Mouse (Mus musculus) brown adipose tissue, adult 24 weeks (tissue): ENCODE measurements around the gene Ypel4. TPM values are rescaled to one million over a fixed set of nuclear protein-coding genes. Genes with fewer than 3 reads are reported as not detected.

ENCODE experiments used
- H3K27ac ChIP-seq: fragments of 200-500 bp; replicated peaks from 2 replicates; pipeline ENCODE4 v1.5.1; 2012; ENCODE audit warnings: low read depth, mild to moderate bottlenecking, low read length
- H3K4me1 ChIP-seq: fragments of 200-500 bp; 2 replicates; pipeline ENCODE4 v1.6.1; 2012; ENCODE audit warnings: low read length, mixed read lengths; ENCODE audit not compliant: control insufficient read depth, insufficient read depth, insufficient read length
- H3K4me3 ChIP-seq: fragments of 200-500 bp; 2 replicates; pipeline ENCODE4 v1.5.1; 2012; ENCODE audit warnings: low read depth, mild to moderate bottlenecking, low read length, moderate library complexity; ENCODE audit not compliant: insufficient read depth
- polyA plus RNA-seq: library from polyadenylated mRNA; stranded (reverse); fragments of >200 nt; gene quantifications from 2 replicates; pipeline ENCODE4 v1.2.4, GENCODE M21; 2012; ENCODE audit not compliant: missing spikeins, insufficient read depth, insufficient read length

Gene Ypel4
- polyA plus RNA-seq, 1 experiment: not detected

GRCm38 (mm10) chr2:84738271-84738911, 4.5 kb downstream of the Ypel4 start:
- Histone ChIP-seq H3K4me1 (peaks cover 14% of the 10 kb centered on the region), H3K4me3 (peak overlapping the region; percentile 43; the same call in 1 of the 2 replicates), H3K27ac (no peak overlapping the region)

- Histone ChIP-seq H3K4me1 (peaks cover 14% of the 10 kb centered on the region), H3K27ac (no peak overlapping the region), H3K4me3 (no peak overlapping the region)
These were observed 6.9 kb downstream of the Ypel4 start for GRCm38 (mm10) chr2:84740608-84741333.

GRCm38 (mm10) chr2:84741841-84742450, 8.1 kb downstream of the Ypel4 start:
- Histone ChIP-seq H3K4me1 (peaks cover 14% of the 10 kb centered on the region), H3K27ac (no peak overlapping the region), H3K4me3 (peak overlapping the region; percentile 71)

DNA sequence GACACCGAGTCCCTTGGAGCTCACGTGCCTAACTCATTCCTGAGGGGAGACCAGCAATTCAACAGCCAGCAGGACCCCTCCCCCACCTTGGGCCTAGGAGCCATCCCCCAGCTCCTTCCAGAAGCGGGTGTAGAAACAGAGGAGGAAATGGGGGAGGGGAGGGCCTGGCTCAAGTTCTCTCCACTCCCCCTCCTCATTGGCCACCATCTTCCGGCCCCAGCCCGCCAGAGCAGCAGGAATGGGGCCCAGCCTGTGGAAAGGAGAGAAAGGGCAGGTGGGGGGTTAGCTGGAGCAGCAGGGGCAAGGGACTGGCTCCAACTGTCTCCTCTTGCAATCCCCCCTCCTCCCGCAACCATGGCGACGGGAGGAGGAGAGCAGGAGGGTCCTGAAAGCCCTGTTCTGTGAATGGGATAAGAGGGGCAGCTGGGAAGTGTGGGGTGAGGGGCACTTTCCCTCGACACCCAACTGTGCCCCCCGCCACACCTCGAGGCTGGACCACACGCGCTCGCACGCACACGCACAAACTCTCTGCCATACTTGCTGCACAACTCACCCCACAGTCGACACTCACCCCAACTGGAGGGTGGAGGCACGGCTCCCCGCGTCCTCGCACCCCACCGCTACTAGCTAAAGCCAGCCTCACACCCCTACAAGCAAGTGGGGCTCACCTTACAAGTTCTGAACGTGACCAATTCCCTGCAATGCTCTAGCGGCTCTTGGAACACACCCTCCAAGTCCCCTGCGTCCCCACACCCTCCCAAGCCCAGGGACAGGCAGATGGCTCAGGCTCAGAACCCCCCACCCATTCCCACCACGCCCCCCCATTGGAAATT, 8.8 kb downstream of the Ypel4 start:
- H3K4me1 ChIP-seq: peaks cover 14% of the 10 kb centered on the region
- no peak overlapping the region for H3K27ac ChIP-seq
- peak overlapping the region; percentile 71 for H3K4me3 ChIP-seq

DNA sequence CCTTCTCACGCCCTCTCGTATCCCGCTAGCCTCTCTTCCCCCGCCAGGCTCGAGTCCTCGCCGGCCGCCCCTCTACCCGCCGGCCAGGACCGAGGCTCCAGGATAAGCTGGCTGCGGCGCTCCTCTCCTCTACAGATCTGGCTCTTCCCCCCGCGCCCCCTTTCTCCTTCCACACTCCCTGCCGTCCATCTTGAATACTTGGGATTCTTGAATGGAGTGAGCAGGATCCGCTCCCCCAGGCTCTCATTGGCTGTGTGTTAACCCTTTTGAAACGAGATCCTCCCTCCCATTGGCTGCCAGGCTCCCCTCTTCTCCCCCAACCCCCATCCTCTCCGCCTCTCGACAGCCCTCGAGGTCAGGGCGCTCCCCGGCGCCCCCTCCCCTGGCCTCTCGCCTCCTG, 9.7 kb downstream of the Ypel4 start, which contains the start of gene Gm19426:
Gm19426 (minus strand) TSS at position 95 of the 400 bp plus-strand sequence.
- peak within 1 kb of the TSS; percentile 71 for H3K4me3 ChIP-seq
- H3K4me1 ChIP-seq: peaks cover 14% of the 10 kb centered on the region
- 0 out of 2 replicates have a peak within 1 kb of the TSS, but pooled peaks have one; percentile 17 for H3K27ac ChIP-seq

DNA sequence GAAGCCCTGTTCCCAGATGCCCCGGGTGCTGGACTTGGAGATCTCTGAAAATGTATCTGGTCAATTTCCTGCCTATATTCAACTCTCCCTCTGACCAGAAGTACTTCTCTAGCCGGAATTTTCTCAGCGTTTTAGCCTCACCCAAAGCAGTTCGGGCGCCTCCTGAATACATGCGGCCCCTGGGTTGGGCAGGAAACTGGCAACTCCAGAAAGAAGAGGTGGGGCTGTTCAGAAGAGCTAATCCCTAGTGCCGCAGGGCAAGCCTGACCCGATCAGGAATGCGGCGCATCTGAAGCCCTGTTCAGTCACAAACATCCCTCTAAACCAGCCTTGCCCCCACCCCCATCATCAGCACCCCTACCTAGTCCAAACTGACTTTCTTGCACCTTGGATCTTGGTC, 10.3 kb downstream of the Ypel4 start:
- H3K4me1 ChIP-seq: peaks cover 14% of the 10 kb centered on the region
- peak overlapping the region; percentile 71 for H3K4me3 ChIP-seq
- H3K27ac ChIP-seq: no peak overlapping the region

DNA sequence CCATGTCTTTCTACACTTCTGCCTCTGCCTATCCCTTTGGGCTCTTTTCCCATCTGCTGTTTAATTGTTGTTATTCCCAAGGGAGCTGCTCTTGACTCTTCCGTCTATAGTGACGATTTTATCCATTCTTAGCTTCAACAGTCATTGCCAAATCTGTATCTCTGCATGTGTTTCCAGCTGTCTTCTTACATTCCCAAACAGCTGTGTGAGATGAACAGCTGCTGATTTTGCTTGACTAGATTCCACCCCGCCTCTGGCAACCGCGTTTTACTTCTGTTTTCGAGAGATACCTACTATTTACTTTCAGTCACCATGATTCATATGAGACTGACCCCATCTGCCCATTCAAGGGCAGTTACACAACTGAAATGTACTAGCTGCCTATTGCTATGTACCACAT, 16.3 kb downstream of the Ypel4 start:
- Histone ChIP-seq H3K27ac (no peak overlapping the region), H3K4me3 (no peak overlapping the region), H3K4me1 (no peaks in the 10 kb centered on the region)

- no peaks in the 10 kb centered on the region for H3K4me1 ChIP-seq
- H3K27ac ChIP-seq: no peak overlapping the region
- H3K4me3 ChIP-seq: no peak overlapping the region
These were observed 22.4 kb downstream of the Ypel4 start for GRCm38 (mm10) chr2:84756245-84756644.

- Histone ChIP-seq H3K27ac (no peak overlapping the region), H3K4me1 (no peaks in the 10 kb centered on the region), H3K4me3 (no peak overlapping the region)
These were observed 23.3 kb downstream of the Ypel4 start for GRCm38 (mm10) chr2:84757026-84757682.

DNA sequence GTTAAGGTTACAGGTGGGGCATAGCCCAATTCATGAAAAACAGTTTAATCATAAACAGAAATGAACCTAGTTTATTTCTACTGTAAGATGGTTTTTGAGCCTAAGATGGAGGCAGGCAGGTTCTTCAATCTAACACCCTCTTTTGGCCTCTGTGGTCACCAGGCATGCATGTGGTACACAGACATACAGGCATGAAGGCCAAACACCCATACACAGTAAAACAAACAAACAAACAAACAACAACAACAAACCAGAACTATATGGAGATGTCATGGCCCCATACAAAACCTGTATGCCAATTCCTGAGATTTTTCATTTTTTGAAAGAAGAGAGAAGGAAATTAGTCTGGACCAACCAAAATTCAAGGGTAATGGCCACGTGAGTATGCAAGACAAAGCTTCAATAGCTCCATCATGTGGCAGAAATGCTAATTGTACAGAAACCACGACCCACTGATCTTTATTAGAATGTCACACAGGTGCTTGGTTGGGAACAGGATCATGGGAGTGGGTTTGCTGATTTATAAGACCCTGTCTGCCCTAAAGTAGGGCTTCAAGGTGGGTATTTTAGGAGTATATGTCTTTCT, 24.8 kb downstream of the Ypel4 start:
- Histone ChIP-seq H3K4me3 (no peak overlapping the region), H3K27ac (no peak overlapping the region), H3K4me1 (no peaks in the 10 kb centered on the region)

- no peaks in the 10 kb centered on the region for H3K4me1 ChIP-seq
- no peak overlapping the region for H3K27ac ChIP-seq
- H3K4me3 ChIP-seq: no peak overlapping the region
These were observed 26.9 kb downstream of the Ypel4 start for GRCm38 (mm10) chr2:84760777-84761176.

DNA sequence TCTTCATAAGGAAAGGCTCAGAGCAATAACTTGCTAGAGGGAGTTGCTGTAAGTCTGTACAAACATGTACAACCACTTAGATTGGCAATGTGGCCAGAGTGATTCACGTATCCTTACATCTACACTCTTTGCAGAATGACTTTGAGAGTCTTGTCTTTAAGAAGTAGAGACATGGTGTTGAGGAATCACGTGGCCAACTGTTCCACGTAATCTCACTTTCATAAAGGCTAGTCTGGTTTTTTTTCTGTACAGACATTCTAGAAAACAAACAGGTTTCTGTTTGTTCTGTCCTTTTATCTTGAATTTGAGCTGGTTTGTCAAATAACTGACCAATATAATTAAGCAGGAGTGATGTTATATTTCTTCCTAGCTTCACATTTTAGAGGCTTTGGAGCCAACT, 27.5 kb downstream of the Ypel4 start:
- no peak overlapping the region for H3K4me3 ChIP-seq
- no peak overlapping the region for H3K27ac ChIP-seq
- no peaks in the 10 kb centered on the region for H3K4me1 ChIP-seq

DNA sequence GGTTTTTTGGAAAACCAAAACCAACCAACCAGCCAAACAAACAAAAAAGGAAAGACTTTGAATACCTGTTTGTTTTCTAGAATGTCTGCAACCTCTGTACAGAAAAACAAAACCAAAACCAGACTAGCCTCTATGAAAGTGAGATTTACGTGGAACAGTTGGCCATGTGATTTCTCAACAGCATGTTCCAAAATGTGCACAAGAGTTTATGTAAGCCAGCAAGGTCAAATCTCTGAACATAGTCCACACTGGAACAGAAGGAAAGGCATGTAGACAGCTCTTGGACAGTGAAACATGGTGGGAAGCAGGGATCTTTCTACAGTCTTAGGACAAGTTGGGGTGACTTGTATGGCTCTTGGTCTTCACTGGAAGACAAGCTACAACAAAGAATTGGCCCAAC, 28.0 kb downstream of the Ypel4 start:
- H3K27ac ChIP-seq: peak overlapping the region; percentile 24
- no peak overlapping the region for H3K4me3 ChIP-seq
- no peaks in the 10 kb centered on the region for H3K4me1 ChIP-seq

DNA sequence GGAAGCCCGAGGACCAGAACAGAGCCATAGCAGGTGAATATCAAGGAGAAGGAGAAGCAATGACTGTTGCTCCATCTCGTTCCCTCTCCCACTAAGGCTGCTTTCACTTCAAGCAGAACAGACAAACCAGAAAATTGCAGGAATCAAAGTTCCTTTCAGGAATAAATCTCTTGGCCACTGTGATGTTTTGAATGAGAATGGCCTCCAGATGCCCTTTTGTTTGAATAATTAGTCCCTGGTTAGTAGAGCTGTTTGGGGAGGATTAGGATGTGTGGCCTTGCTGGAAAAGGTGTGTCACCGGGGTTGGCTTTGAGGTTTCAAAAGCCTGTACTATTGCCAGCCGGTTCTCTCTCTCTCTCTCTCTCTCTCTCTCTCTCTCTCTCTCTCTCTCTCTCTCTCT, 28.4 kb downstream of the Ypel4 start:
- Histone ChIP-seq H3K27ac (peak overlapping the region; percentile 24), H3K4me1 (no peaks in the 10 kb centered on the region), H3K4me3 (no peak overlapping the region)
